In genomic region chr5:110598298-110599095, GRCm38 (mm10) we compare ENCODE assay signal across 9 mouse cellular contexts. TPM values are rescaled to one million over a fixed set of nuclear protein-coding genes. Genes with fewer than 3 reads are reported as not detected.
DNase-seq lines count a peak whose midpoint lies in the region; ATAC-seq and TF ChIP-seq lines count a peak whose summit lies in the region.
"Had no signal": no experiment of that assay in that cellular context is flagged by ENCODE, and none has a peak within 500 bp of the region (broad histone marks: within the 10 kb centered on the region; RNA-seq: fewer than 3 reads in every experiment).

No protein-coding gene starts in this region.

- no peaks in the 10 kb centered on the region; the same call in 1 of the 2 replicates for H3K27me3 ChIP-seq in forebrain, postnatal 0 days (ENCODE audit: insufficient read depth, low read length)
- no peaks in the 10 kb centered on the region for H3K27me3 ChIP-seq in forebrain, embryonic 11.5 days (ENCODE audit: control insufficient read depth, insufficient read depth, low read length)
- no peaks in the 10 kb centered on the region; the same call in 1 of the 2 replicates for H3K27me3 ChIP-seq in midbrain, embryonic 13.5 days
- H3K27me3 ChIP-seq in midbrain, embryonic 15.5 days (replicated peaks) = no peaks in the 10 kb centered on the region

- peak; percentile 94 for ATAC-seq in forebrain, postnatal 0 days
- ATAC-seq in forebrain, embryonic 11.5 days (replicated peaks; ENCODE audit: low FRiP score) = no peak
- ATAC-seq in midbrain, embryonic 13.5 days = no peak
- ATAC-seq in midbrain, embryonic 15.5 days (replicated peaks) = no peak
- no peak for ATAC-seq in inflammation-experienced regulatory T-cells, adult 6 months

- intact Hi-C loops in heart, postnatal 14 days (cut with DNase I) = no loop called here

- H3K36me3 ChIP-seq in forebrain, postnatal 0 days (ENCODE audit: insufficient read depth) = peaks cover 9% of the 10 kb centered on the region; the same call in 1 of the 2 replicates
- no peaks in the 10 kb centered on the region for H3K36me3 ChIP-seq in forebrain, embryonic 11.5 days (ENCODE audit: control insufficient read depth, insufficient read depth, low read length)
- H3K36me3 ChIP-seq in midbrain, embryonic 13.5 days = no peaks in the 10 kb centered on the region; the same call in 1 of the 2 replicates
- H3K36me3 ChIP-seq in midbrain, embryonic 15.5 days (replicated peaks) = no peaks in the 10 kb centered on the region
- H3K36me3 ChIP-seq: limb, embryonic 15.5 days had no signal

- no peak overlapping the region for H3K4me3 ChIP-seq in forebrain, postnatal 0 days (ENCODE audit: low read depth, low read length)
- H3K4me3 ChIP-seq in forebrain, embryonic 11.5 days (ENCODE audit: low read depth, low read length) = no peak overlapping the region
- H3K4me3 ChIP-seq in midbrain, embryonic 13.5 days (replicated peaks) = no peak overlapping the region
- no peak overlapping the region for H3K4me3 ChIP-seq in midbrain, embryonic 15.5 days
- H3K4me3 ChIP-seq: limb, embryonic 15.5 days had no signal

- TF ChIP-seq CTCF in forebrain, postnatal 0 days (IDR thresholded peaks at IDR 0.05; ENCODE audit: low read depth) = no peak

- H3K9ac ChIP-seq in forebrain, postnatal 0 days = no peak overlapping the region
- no peak overlapping the region for H3K9ac ChIP-seq in forebrain, embryonic 11.5 days (ENCODE audit: low read length)
- no peak overlapping the region for H3K9ac ChIP-seq in midbrain, embryonic 13.5 days (replicated peaks)
- no peak overlapping the region for H3K9ac ChIP-seq in midbrain, embryonic 15.5 days
- H3K9ac ChIP-seq: limb, embryonic 15.5 days had no signal

- H3K27ac ChIP-seq in forebrain, postnatal 0 days (ENCODE audit: low read depth, low read length) = no peak overlapping the region
- H3K27ac ChIP-seq in forebrain, embryonic 11.5 days (ENCODE audit: low read depth, low read length) = no peak overlapping the region
- 0 out of 2 replicates have a peak overlapping the region, but pooled peaks have one; percentile 2 for H3K27ac ChIP-seq in midbrain, embryonic 13.5 days
- H3K27ac ChIP-seq in midbrain, embryonic 15.5 days = no peak overlapping the region
- H3K27ac ChIP-seq: limb, embryonic 15.5 days had no signal

- no peaks in the 10 kb centered on the region for H3K9me3 ChIP-seq in forebrain, postnatal 0 days (ENCODE audit: low read length)
- no peaks in the 10 kb centered on the region for H3K9me3 ChIP-seq in forebrain, embryonic 11.5 days (ENCODE audit: control insufficient read depth, low read length)
- H3K9me3 ChIP-seq in midbrain, embryonic 13.5 days = no peaks in the 10 kb centered on the region
- H3K9me3 ChIP-seq in midbrain, embryonic 15.5 days = no peaks in the 10 kb centered on the region
- H3K9me3 ChIP-seq: limb, embryonic 15.5 days had no signal

- peaks cover 5% of the 10 kb centered on the region; the same call in 1 of the 2 replicates for H3K4me1 ChIP-seq in forebrain, postnatal 0 days (ENCODE audit: insufficient read depth)
- H3K4me1 ChIP-seq in forebrain, embryonic 11.5 days (replicated peaks; ENCODE audit: control insufficient read depth, insufficient read depth, low read length) = no peaks in the 10 kb centered on the region
- peaks cover 9% of the 10 kb centered on the region; the same call in 1 of the 2 replicates for H3K4me1 ChIP-seq in midbrain, embryonic 13.5 days (replicated peaks)
- peaks cover 10% of the 10 kb centered on the region; the same call in 1 of the 2 replicates for H3K4me1 ChIP-seq in midbrain, embryonic 15.5 days

- WGBS in forebrain, postnatal 0 days = 22% methylated on average over 12 of the region's 12 CpGs
- WGBS in forebrain, embryonic 11.5 days = 42% methylated on average over 12 of the region's 12 CpGs
- WGBS in midbrain, embryonic 13.5 days = 34% methylated on average over 12 of the region's 12 CpGs
- 40% methylated on average over 11 of the region's 12 CpGs for WGBS in midbrain, embryonic 15.5 days

- DNase-seq in forebrain, postnatal 0 days = peak; percentile 58
- no peak for DNase-seq in forebrain, embryonic 11.5 days (ENCODE audit: low spot score)
- peak; percentile 5 to 9 for DNase-seq in heart, postnatal 14 days
- peak; percentile 51 for DNase-seq in right cerebral cortex, postnatal 14 days
- DNase-seq in urinary bladder, postnatal 4 days (ENCODE audit: low spot score in 2 of 2) = no peak

- no peak overlapping the region for H3K4me2 ChIP-seq in forebrain, postnatal 0 days (ENCODE audit: low read depth)
- H3K4me2 ChIP-seq in forebrain, embryonic 11.5 days (ENCODE audit: low read depth, low read length, severe bottlenecking) = no peak overlapping the region
- no peak overlapping the region for H3K4me2 ChIP-seq in midbrain, embryonic 13.5 days (replicated peaks)
- H3K4me2 ChIP-seq in midbrain, embryonic 15.5 days = no peak overlapping the region
- H3K4me2 ChIP-seq: limb, embryonic 15.5 days had no signal

RNA-seq across cellular contexts. Expression of gene Galnt9, which starts 54.3 kb away (rescaled TPM):
- total RNA-seq in forebrain, postnatal 0 days (2014; rRNA removed) = 27.8 and 29.3 TPM in 2 replicates
- 20.0 and 21.2 TPM in 2 replicates for polyA plus RNA-seq in forebrain, postnatal 0 days (2015; fragmentation: Nextera tagmentation; extraction: Ambion mirVana)
- polyA plus RNA-seq in forebrain, embryonic 11.5 days (2014; fragmentation: Nextera tagmentation; extraction: Ambion mirVana) = 1.6 and 2.1 TPM in 2 replicates
- 13.7 and 14.1 TPM in 2 replicates for polyA plus RNA-seq in midbrain, embryonic 13.5 days (2015; fragmentation: Nextera tagmentation; extraction: Ambion mirVana)
- polyA plus RNA-seq in midbrain, embryonic 15.5 days (2015; fragmentation: Nextera tagmentation; extraction: Ambion mirVana) = 26.7 and 26.8 TPM in 2 replicates
- total RNA-seq in heart, postnatal 14 days (2021) = not detected
- 1 to 10 TPM; 4.5 to 9.7 (median 7.5) TPM for polyA plus RNA-seq in inflammation-experienced regulatory T-cells, adult 6 months (2017; shearing (Covaris generic))

RNA-seq across cellular contexts. Expression of gene Noc4l, which starts 54.7 kb away (rescaled TPM):
- 27.0 and 36.9 TPM in 2 replicates for total RNA-seq in forebrain, postnatal 0 days (2014; rRNA removed)
- polyA plus RNA-seq in forebrain, postnatal 0 days (2015; fragmentation: Nextera tagmentation; extraction: Ambion mirVana) = 40.4 and 47.2 TPM in 2 replicates
- 68.9 and 78.2 TPM in 2 replicates for polyA plus RNA-seq in forebrain, embryonic 11.5 days (2014; fragmentation: Nextera tagmentation; extraction: Ambion mirVana)
- polyA plus RNA-seq in midbrain, embryonic 13.5 days (2015; fragmentation: Nextera tagmentation; extraction: Ambion mirVana) = 42.6 and 43.2 TPM in 2 replicates
- 48.1 and 50.1 TPM in 2 replicates for polyA plus RNA-seq in midbrain, embryonic 15.5 days (2015; fragmentation: Nextera tagmentation; extraction: Ambion mirVana)
- 10 to 100 TPM; 12.6 to 13.3 TPM for total RNA-seq in heart, postnatal 14 days (2021)
- 10 to 100 TPM; 37.3 to 40.8 (median 40.1) TPM for polyA plus RNA-seq in inflammation-experienced regulatory T-cells, adult 6 months (2017; shearing (Covaris generic))

RNA-seq across cellular contexts. Expression of gene Ddx51, which starts 54.8 kb away (rescaled TPM):
- total RNA-seq in forebrain, postnatal 0 days (2014; rRNA removed) = 9.8 and 13.5 TPM in 2 replicates
- 9.3 and 12.8 TPM in 2 replicates for polyA plus RNA-seq in forebrain, postnatal 0 days (2015; fragmentation: Nextera tagmentation; extraction: Ambion mirVana)
- 41.9 and 43.0 TPM in 2 replicates for polyA plus RNA-seq in forebrain, embryonic 11.5 days (2014; fragmentation: Nextera tagmentation; extraction: Ambion mirVana)
- polyA plus RNA-seq in midbrain, embryonic 13.5 days (2015; fragmentation: Nextera tagmentation; extraction: Ambion mirVana) = 16.4 and 19.8 TPM in 2 replicates
- 21.0 and 22.0 TPM in 2 replicates for polyA plus RNA-seq in midbrain, embryonic 15.5 days (2015; fragmentation: Nextera tagmentation; extraction: Ambion mirVana)
- total RNA-seq in heart, postnatal 14 days (2021) = 1 to 10 TPM; 7.7 to 8.3 TPM
- polyA plus RNA-seq in inflammation-experienced regulatory T-cells, adult 6 months (2017; shearing (Covaris generic)) = 1 to 10 TPM; 2.3 to 4.5 (median 4.5) TPM

Comparison
In these comparisons a context has a peak if more than half of its experiments do, and no peak if none do; other contexts are left out.
1. DNase-seq: peak in forebrain, postnatal 0 days (single experiment), heart, postnatal 14 days (2 of 2) and right cerebral cortex, postnatal 14 days (single experiment); none in forebrain, embryonic 11.5 days (single experiment) and urinary bladder, postnatal 4 days (0 of 2).